Mouse (Mus musculus) sigmoid colon, adult 10 weeks (tissue): ENCODE results near the gene Olfr65. TPM values are rescaled to one million over a fixed set of nuclear protein-coding genes. Genes with fewer than 3 reads are reported as not detected.

Experiments
- polyA plus RNA-seq: library from polyadenylated mRNA; stranded (reverse); fragments of 350-450 nt; fragmentation: Illumina TruSeq; extraction: RNeasy Lipid Tissue Mini Kit (QIAGEN cat#74804); gene quantifications from one replicate; pipeline ENCODE4 v1.2.3, GENCODE M21; 2014; ENCODE audit warnings: low read depth, low replicate concordance

Gene Olfr65
- polyA plus RNA-seq = not detected

GRCm38 (mm10) chr7:103903187-103903586, at the start of gene Olfr65:
TSS of gene Olfr65 (plus strand) at chr7:103903487.

GRCm38 (mm10) chr7:103886152-103886551, 17.1 kb upstream of the Olfr65 start, which contains the start of gene Olfr66:
TSS of gene Olfr66 (minus strand) at chr7:103886252.

DNA sequence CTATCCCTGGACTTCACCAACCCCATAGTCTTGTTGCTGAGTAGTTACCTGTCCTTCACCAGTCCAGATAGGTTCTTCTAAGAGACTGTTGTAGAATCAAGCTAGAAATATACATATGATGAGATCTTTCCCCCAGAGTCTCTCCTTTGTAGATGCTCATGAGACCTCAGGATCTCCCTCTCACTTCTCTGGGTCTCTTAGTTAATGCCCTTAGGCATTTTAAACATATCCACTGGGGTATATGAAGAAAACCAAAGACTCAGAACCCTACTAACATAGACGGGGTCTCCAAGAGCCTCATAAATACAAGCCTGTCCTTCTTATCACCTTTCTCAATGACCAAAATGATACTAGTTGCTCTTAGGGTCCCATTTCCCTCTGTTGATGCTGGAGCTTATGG, 8.9 kb upstream of the Olfr65 start, which contains the start of gene Olfr64:
Gene Olfr64, minus strand, starts transcription at position 101 of the 400 bp plus-strand sequence.

DNA sequence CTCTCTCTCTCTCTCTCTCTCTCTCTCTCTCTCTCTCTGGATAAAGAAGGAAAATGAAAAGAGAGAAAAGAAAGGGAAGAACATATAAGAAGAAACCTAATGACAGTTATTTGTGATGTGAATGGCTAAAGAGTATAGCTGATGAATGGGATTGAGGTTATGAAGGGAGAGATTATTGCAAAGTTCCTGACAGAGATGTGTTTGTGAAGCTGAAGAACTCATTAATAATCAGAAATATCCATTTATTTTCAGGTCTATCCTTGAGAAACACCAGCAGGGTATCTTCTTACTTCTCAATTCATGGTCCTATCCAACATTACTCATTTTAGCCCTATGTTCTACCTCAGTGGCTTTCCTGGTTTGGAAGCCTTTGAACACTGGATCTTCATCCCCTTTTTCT, 25.2 kb downstream of the Olfr65 start, which contains the start of gene Olfr631:
Gene Olfr631, plus strand, starts transcription at position 301 of the 400 bp plus-strand sequence.

DNA sequence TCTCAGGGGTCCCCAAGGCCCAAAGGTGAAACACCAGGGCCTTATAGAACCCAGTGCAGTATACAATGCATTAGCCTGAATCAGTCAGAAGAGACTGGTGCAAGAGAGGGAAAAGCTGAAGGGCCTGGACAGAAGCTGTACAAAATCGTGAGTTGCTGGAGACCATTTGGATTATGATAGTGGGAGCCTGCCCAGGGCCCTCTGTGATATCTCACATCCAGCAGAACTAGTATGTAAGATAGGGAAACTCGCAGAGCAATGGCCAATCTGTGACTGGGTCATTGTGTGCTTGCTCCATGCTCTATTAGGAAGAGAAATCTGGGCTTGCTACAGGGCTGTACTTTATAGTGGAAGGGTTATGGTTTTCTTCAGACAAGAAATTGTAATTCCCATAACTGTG, 31.0 kb downstream of the Olfr65 start, which contains the start of gene Olfr632:
Gene Olfr632, plus strand, starts transcription at position 84 of the 400 bp plus-strand sequence.

DNA sequence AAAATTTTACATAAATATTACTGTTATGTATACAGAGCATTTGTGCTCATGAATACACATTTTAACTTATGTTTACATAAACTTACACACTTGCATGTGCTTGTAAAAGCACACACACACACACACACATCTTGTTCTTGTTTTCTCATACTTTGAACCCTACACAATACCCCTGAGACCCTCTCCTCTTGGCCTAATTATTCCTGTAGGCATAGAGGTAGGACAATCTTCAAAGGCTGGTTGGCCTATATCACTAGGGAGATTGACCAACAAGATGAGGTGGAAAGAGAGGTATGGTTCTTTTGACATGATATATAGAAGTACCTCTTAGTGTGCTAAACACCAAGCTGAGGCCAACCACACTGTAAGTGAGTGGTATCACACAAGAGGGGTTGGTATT, 40.9 kb downstream of the Olfr65 start, which contains the start of gene Olfr633:
Gene Olfr633, plus strand, starts transcription at position 301 of the 400 bp plus-strand sequence.

Other genes with a start within 250 kb of the Olfr65 start
- not detected for gene Olfr623, start 239.8 kb upstream of the Olfr65 start, polyA plus RNA-seq
- 0.38 TPM for gene Olfr624, start 232.3 kb upstream of the Olfr65 start, polyA plus RNA-seq
- not detected for gene Olfr625-ps1, start 220.8 kb upstream of the Olfr65 start, polyA plus RNA-seq
- not detected for gene Olfr243, start 188.8 kb upstream of the Olfr65 start, polyA plus RNA-seq
- not detected for gene Olfr628, start 173.1 kb upstream of the Olfr65 start, polyA plus RNA-seq
- gene Olfr629, start 158.5 kb upstream of the Olfr65 start, polyA plus RNA-seq = not detected
- gene Olfr630, start 146.2 kb upstream of the Olfr65 start, polyA plus RNA-seq = not detected
- gene Olfr69, start 131.9 kb upstream of the Olfr65 start, polyA plus RNA-seq = not detected
- gene Olfr68, start 123.8 kb upstream of the Olfr65 start, polyA plus RNA-seq = not detected
- not detected for gene Olfr67, start 111.7 kb upstream of the Olfr65 start, polyA plus RNA-seq
- gene Hbb-bt, start 89.5 kb upstream of the Olfr65 start, polyA plus RNA-seq = 7.9 TPM
- gene Hbb-bs, start 75.4 kb upstream of the Olfr65 start, polyA plus RNA-seq = 125 TPM
- gene Hbb-bh2, start 63.0 kb upstream of the Olfr65 start, polyA plus RNA-seq = not detected
- gene Hbb-bh1, start 60.3 kb upstream of the Olfr65 start, polyA plus RNA-seq = not detected
- not detected for gene Hbb-y, start 50.3 kb upstream of the Olfr65 start, polyA plus RNA-seq
- not detected for gene Olfr66, start 17.2 kb upstream of the Olfr65 start, polyA plus RNA-seq
- gene Olfr64, start 9.0 kb upstream of the Olfr65 start, polyA plus RNA-seq = not detected
- gene Olfr631, start 25.3 kb downstream of the Olfr65 start, polyA plus RNA-seq = not detected
- gene Olfr632, start 30.9 kb downstream of the Olfr65 start, polyA plus RNA-seq = not detected
- not detected for gene Olfr633, start 41.0 kb downstream of the Olfr65 start, polyA plus RNA-seq
- gene Olfr635, start 67.7 kb downstream of the Olfr65 start, polyA plus RNA-seq = not detected
- gene Olfr638, start 95.3 kb downstream of the Olfr65 start, polyA plus RNA-seq = not detected
- not detected for gene Olfr639, start 113.8 kb downstream of the Olfr65 start, polyA plus RNA-seq
- gene Olfr640, start 122.1 kb downstream of the Olfr65 start, polyA plus RNA-seq = not detected
- not detected for gene Olfr641, start 132.0 kb downstream of the Olfr65 start, polyA plus RNA-seq
- not detected for gene Olfr642, start 149.2 kb downstream of the Olfr65 start, polyA plus RNA-seq
- gene 4930516K23Rik, start 158.0 kb downstream of the Olfr65 start, polyA plus RNA-seq = not detected
- not detected for gene Olfr644, start 168.4 kb downstream of the Olfr65 start, polyA plus RNA-seq
- not detected for gene Olfr645, start 182.0 kb downstream of the Olfr65 start, polyA plus RNA-seq
- not detected for gene Olfr646, start 201.4 kb downstream of the Olfr65 start, polyA plus RNA-seq
- gene Ubqln5, start 226.3 kb downstream of the Olfr65 start, polyA plus RNA-seq = not detected
- gene Olfr643, start 233.9 kb downstream of the Olfr65 start, polyA plus RNA-seq = not detected
- gene Ubqln3, start 239.8 kb downstream of the Olfr65 start, polyA plus RNA-seq = not detected
- gene Ubqlnl, start 247.1 kb downstream of the Olfr65 start, polyA plus RNA-seq = not detected